ENCODE assay signal across 18 mouse cellular contexts in the genomic region with DNA sequence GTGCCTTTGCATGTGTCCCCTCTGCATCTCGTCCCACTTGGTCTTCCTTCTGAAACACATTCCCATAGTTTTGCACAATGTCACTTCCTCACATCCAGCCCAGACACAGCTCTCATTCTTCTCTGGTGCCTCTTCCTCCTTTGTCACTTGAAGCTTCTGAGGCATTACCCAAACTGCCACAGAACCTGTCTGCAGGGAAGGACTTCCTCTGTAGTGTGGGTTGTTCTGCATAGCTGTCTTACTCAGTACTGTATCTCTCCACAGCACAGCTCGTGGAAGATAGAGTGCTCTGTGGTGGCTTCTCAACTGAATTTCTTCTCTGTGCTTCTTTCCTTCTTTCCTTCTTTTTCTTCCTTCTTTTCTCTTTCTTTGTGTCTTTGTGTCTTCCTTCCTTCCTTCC. TPM values are rescaled to one million over a fixed set of nuclear protein-coding genes. Genes with fewer than 3 reads are reported as not detected.
"Had no signal": no experiment of that assay in that cellular context is flagged by ENCODE, and none has a peak within 500 bp of the region (broad histone marks: within the 10 kb centered on the region; RNA-seq: fewer than 3 reads in every experiment).

No protein-coding gene starts in this region.

- DNase-seq: liver, embryonic 13.5 days; liver, postnatal 0 days; lung, adult 2 months; lung, postnatal 14 days; lung, postnatal 36 days; right cerebral cortex, postnatal 14 days; thymus, postnatal 4 days had no signal

RNA-seq across cellular contexts. Expression of a gene that starts 33.4 kb away (rescaled TPM):
- total RNA-seq: megakaryocyte progenitor cell, adult 5-6 weeks; monocyte, adult 5-6 weeks; neutrophil, adult 5-6 weeks had no signal
- polyA plus RNA-seq: liver, embryonic 13.5 days; liver, embryonic 15.5 days; liver, postnatal 0 days; lung, adult 2 months; lung, embryonic 15.5 days; lung, postnatal 0 days; macrophage; spleen, adult 2 months; urinary bladder, adult 2 months had no signal

RNA-seq across cellular contexts. Expression of a gene that starts 33.4 kb away (rescaled TPM):
- total RNA-seq: megakaryocyte progenitor cell, adult 5-6 weeks; monocyte, adult 5-6 weeks had no signal
- polyA plus RNA-seq: liver, embryonic 13.5 days; liver, embryonic 15.5 days; liver, postnatal 0 days; lung, adult 2 months; lung, embryonic 15.5 days; lung, postnatal 0 days; macrophage; spleen, adult 2 months; stomach, embryonic 15.5 days; stomach, postnatal 0 days; urinary bladder, adult 2 months had no signal
